Mouse (Mus musculus) embryonic facial prominence, embryonic 14.5 days (tissue): ENCODE measurements around the gene Cadm1. TPM values are rescaled to one million over a fixed set of nuclear protein-coding genes. Genes with fewer than 3 reads are reported as not detected.
A peak's percentile ranks its signal among the peaks of the same experiment; 100 is the strongest.

Experiments
- ATAC-seq: fragments of 200-750 bp; cut with Nextera tagmentation; 2 replicates; pipeline ENCODE4 v1.8.0; 2017; ENCODE audit warnings: low read depth, moderate number of reproducible peaks, moderate TSS enrichment
- DNase-seq: peaks from one replicate; pipeline ENCODE4 v3.0.0-alpha.2; 2015; ENCODE audit warnings: low spot score
- H3K27ac ChIP-seq: fragments of 300-500 bp; sonication (generic); replicated peaks from 2 replicates; pipeline ENCODE4 v1.5.1; 2014; ENCODE audit warnings: low read depth, mild to moderate bottlenecking, low read length, moderate library complexity
- H3K27me3 ChIP-seq: fragments of 300-500 bp; sonication (generic); replicated peaks from 2 replicates; pipeline ENCODE4 v1.6.1; 2014; ENCODE audit warnings: low read length; ENCODE audit not compliant: control insufficient read depth, insufficient read depth
- H3K36me3 ChIP-seq: fragments of 300-500 bp; sonication (generic); 2 replicates; pipeline ENCODE4 v1.6.1; 2014; ENCODE audit warnings: low read length, mixed read lengths; ENCODE audit not compliant: control insufficient read depth, insufficient read depth
- H3K4me1 ChIP-seq: fragments of 300-500 bp; sonication (generic); 2 replicates; pipeline ENCODE4 v1.6.1; 2014; ENCODE audit warnings: antibody characterized with exemption, low read length; ENCODE audit not compliant: control insufficient read depth, insufficient read depth
- H3K4me2 ChIP-seq: fragments of 300-500 bp; sonication (generic); 2 replicates; pipeline ENCODE4 v1.6.1; 2014; ENCODE audit warnings: low read depth, mild to moderate bottlenecking, low read length, moderate library complexity, mixed read lengths
- H3K4me3 ChIP-seq: fragments of 300-500 bp; sonication (generic); 2 replicates; pipeline ENCODE4 v1.5.1; 2014; ENCODE audit warnings: low read depth, mild to moderate bottlenecking, low read length
- H3K9ac ChIP-seq: fragments of 300-500 bp; sonication (generic); 2 replicates; pipeline ENCODE4 v1.6.1; 2014; ENCODE audit warnings: low read depth, mild to moderate bottlenecking, low read length, moderate library complexity, mixed read lengths
- H3K9me3 ChIP-seq: fragments of 300-500 bp; sonication (generic); 2 replicates; pipeline ENCODE4 v1.6.1; 2016; ENCODE audit warnings: low read length; ENCODE audit not compliant: control insufficient read depth
- WGBS: fragments of 180-500 bp; shearing (Covaris S2); extraction: QIAGEN DNeasy Blood & Tissue Kit; methylation state at CpG from one replicate; pipeline ENCODE4 v1.1.7; 2014; 5-methylcytosine and 5-hydroxymethylcytosine counted together
- polyA plus RNA-seq: library from polyadenylated mRNA; unstranded; fragments of >200 nt; fragmentation: Nextera tagmentation; extraction: Ambion mirVana; gene quantifications from 2 replicates; pipeline ENCODE4 v1.2.1, GENCODE M21; 2014

Gene Cadm1
- 75.1 and 76.2 TPM in 2 replicates for polyA plus RNA-seq

GRCm38 (mm10) chr9:47529602-47530450, at the start of gene Cadm1:
Gene Cadm1, plus strand, starts transcription at chr9:47530173.
- Histone ChIP-seq H3K36me3 (no peaks in the 10 kb centered on the region), H3K9ac (peak within 1 kb of the TSS; percentile 74), H3K4me1 (peaks cover 17% of the 10 kb centered on the region; the same call in 1 of the 2 replicates), H3K27ac (peak within 1 kb of the TSS; percentile 89), H3K27me3 (peaks cover 16% of the 10 kb centered on the region; the same call in 1 of the 2 replicates), H3K4me2 (peak within 1 kb of the TSS; percentile 92), H3K4me3 (peak within 1 kb of the TSS; percentile 76), H3K9me3 (no peaks in the 10 kb centered on the region)
- DNase-seq, result peak; percentile 99
- peak; percentile 96 for ATAC-seq
- WGBS, result 0% methylated on average over 33 of the region's 72 CpGs

- ATAC-seq, result no peak
- no peaks in the 10 kb centered on the region for H3K4me1 ChIP-seq
- no peaks in the 10 kb centered on the region for H3K36me3 ChIP-seq
- no peak for DNase-seq
- 78% methylated on average over 5 of the region's 5 CpGs for WGBS
- no peak overlapping the region for H3K27ac ChIP-seq
- no peaks in the 10 kb centered on the region for H3K9me3 ChIP-seq
- H3K9ac ChIP-seq, result no peak overlapping the region
- no peaks in the 10 kb centered on the region for H3K27me3 ChIP-seq
- no peak overlapping the region for H3K4me3 ChIP-seq
- no peak overlapping the region for H3K4me2 ChIP-seq
Observed at GRCm38 (mm10) chr9:47484506-47484905, 45.5 kb upstream of the Cadm1 start.

- H3K4me3 ChIP-seq, result no peak overlapping the region
- H3K4me1 ChIP-seq, result no peaks in the 10 kb centered on the region
- DNase-seq (no peak), ATAC-seq (no peak)
- WGBS, result 72% methylated on average over 4 of the region's 4 CpGs
- no peak overlapping the region for H3K9ac ChIP-seq
- H3K36me3 ChIP-seq, result no peaks in the 10 kb centered on the region
- no peak overlapping the region for H3K4me2 ChIP-seq
- no peaks in the 10 kb centered on the region for H3K9me3 ChIP-seq
- no peak overlapping the region for H3K27ac ChIP-seq
- no peaks in the 10 kb centered on the region for H3K27me3 ChIP-seq
Observed at GRCm38 (mm10) chr9:47485186-47485585, 44.8 kb upstream of the Cadm1 start.

- DNase-seq, result no peak
- H3K4me2 ChIP-seq, result no peak overlapping the region
- H3K36me3 ChIP-seq, result no peaks in the 10 kb centered on the region
- no peak overlapping the region for H3K4me3 ChIP-seq
- H3K27me3 ChIP-seq, result no peaks in the 10 kb centered on the region
- no peaks in the 10 kb centered on the region for H3K9me3 ChIP-seq
- 33% methylated on average over 3 of the region's 3 CpGs for WGBS
- no peak overlapping the region for H3K9ac ChIP-seq
- ATAC-seq, result no peak
- no peaks in the 10 kb centered on the region for H3K4me1 ChIP-seq
- H3K27ac ChIP-seq, result no peak overlapping the region
Observed at GRCm38 (mm10) chr9:47499761-47500160, 30.2 kb upstream of the Cadm1 start.

- DNase-seq, result no peak
- no peak for ATAC-seq
- no peak overlapping the region for H3K27ac ChIP-seq
Observed at GRCm38 (mm10) chr9:47505956-47506355, 24.0 kb upstream of the Cadm1 start.

GRCm38 (mm10) chr9:47506876-47507275, 23.1 kb upstream of the Cadm1 start:
- Histone ChIP-seq H3K27ac (no peak overlapping the region), H3K9me3 (no peaks in the 10 kb centered on the region), H3K4me1 (no peaks in the 10 kb centered on the region), H3K27me3 (no peaks in the 10 kb centered on the region), H3K9ac (no peak overlapping the region), H3K4me2 (no peak overlapping the region), H3K36me3 (no peaks in the 10 kb centered on the region), H3K4me3 (no peak overlapping the region)
- 89% methylated on average over 17 of the region's 17 CpGs for WGBS
- DNase-seq (no peak), ATAC-seq (no peak)

More at GRCm38 (mm10) chr9:47505956-47506355, 24.0 kb upstream of the Cadm1 start:
- Histone ChIP-seq H3K9me3 (no peaks in the 10 kb centered on the region), H3K4me2 (no peak overlapping the region), H3K9ac (no peak overlapping the region), H3K27me3 (no peaks in the 10 kb centered on the region), H3K4me1 (no peaks in the 10 kb centered on the region), H3K4me3 (no peak overlapping the region), H3K36me3 (no peaks in the 10 kb centered on the region)
- WGBS, result 54% methylated on average over 13 of the region's 13 CpGs

- no peak for ATAC-seq
- Histone ChIP-seq H3K27ac (no peak overlapping the region), H3K9me3 (no peaks in the 10 kb centered on the region), H3K4me3 (no peak overlapping the region), H3K27me3 (no peaks in the 10 kb centered on the region), H3K36me3 (no peaks in the 10 kb centered on the region), H3K4me1 (no peaks in the 10 kb centered on the region), H3K9ac (no peak overlapping the region), H3K4me2 (no peak overlapping the region)
- 56% methylated on average over 3 of the region's 3 CpGs for WGBS
- no peak for DNase-seq
Observed at GRCm38 (mm10) chr9:47508109-47508508, 21.9 kb upstream of the Cadm1 start.

GRCm38 (mm10) chr9:47512521-47512920, 17.5 kb upstream of the Cadm1 start:
- ATAC-seq, result no peak
- Histone ChIP-seq H3K36me3 (no peaks in the 10 kb centered on the region), H3K9me3 (no peaks in the 10 kb centered on the region), H3K4me3 (no peak overlapping the region), H3K27ac (no peak overlapping the region), H3K27me3 (no peaks in the 10 kb centered on the region), H3K4me1 (no peaks in the 10 kb centered on the region), H3K4me2 (no peak overlapping the region), H3K9ac (no peak overlapping the region)
- no peak for DNase-seq
- 83% methylated on average over 3 of the region's 3 CpGs for WGBS

- no peak overlapping the region for H3K4me3 ChIP-seq
- no peaks in the 10 kb centered on the region for H3K9me3 ChIP-seq
- 23% methylated on average over 8 of the region's 8 CpGs for WGBS
- no peak overlapping the region for H3K27ac ChIP-seq
- H3K36me3 ChIP-seq, result no peaks in the 10 kb centered on the region
- H3K9ac ChIP-seq, result no peak overlapping the region
- DNase-seq (no peak), ATAC-seq (no peak)
- no peaks in the 10 kb centered on the region for H3K4me1 ChIP-seq
- H3K27me3 ChIP-seq, result no peaks in the 10 kb centered on the region
- H3K4me2 ChIP-seq, result no peak overlapping the region
Observed at GRCm38 (mm10) chr9:47514318-47514717, 15.7 kb upstream of the Cadm1 start.
